Comparison of ENCODE assay signal across 7 mouse cellular contexts in the genomic region with DNA sequence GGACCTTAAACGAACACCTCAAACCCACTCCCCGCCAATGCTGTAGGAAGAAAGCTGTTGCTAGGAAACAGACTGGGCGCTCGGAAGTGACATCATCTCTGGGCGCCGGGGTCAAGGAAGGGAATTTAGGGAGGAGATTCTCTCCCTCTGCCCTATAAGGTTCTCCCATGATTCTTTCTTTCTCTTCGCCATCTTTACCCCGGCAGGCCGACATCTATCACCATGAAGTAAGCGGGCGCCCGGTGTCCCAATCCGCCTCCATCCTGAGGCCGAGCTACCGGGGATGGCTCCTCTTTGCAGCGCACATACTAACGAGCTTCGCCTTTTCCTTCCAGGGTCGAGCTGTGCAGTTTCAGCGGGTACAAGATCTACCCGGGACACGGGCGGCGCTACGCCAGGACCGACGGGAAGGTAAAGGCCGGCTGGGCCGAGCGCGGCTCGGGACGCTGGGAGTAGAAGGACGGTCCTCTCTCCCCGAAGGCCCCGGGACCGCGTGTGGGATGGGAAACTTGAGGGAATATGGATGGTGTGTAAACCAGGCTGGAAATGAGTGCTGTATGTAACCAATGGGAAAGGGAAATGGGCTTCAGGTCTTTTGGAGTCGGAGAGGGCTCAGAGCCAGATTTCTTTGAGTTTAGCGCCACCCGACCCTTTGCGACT. TPM values are rescaled to one million over a fixed set of nuclear protein-coding genes. Genes with fewer than 3 reads are reported as not detected.
DNase-seq lines count a peak whose midpoint lies in the region; ATAC-seq lines count a peak whose summit lies in the region.

TSS of gene Rpl24 (plus strand) at position 64 of the 660 bp plus-strand sequence.

- peak within 1 kb of the TSS; percentile 93 for H3K4me2 ChIP-seq in intestine, embryonic 16.5 days (ENCODE audit: low read depth, low read length)
- peak within 1 kb of the TSS; percentile 95 for H3K4me2 ChIP-seq in midbrain, embryonic 11.5 days

- no peaks in the 10 kb centered on the region for H3K9me3 ChIP-seq in intestine, embryonic 16.5 days (ENCODE audit: control insufficient read depth, low read length)
- no peaks in the 10 kb centered on the region for H3K9me3 ChIP-seq in midbrain, embryonic 11.5 days (ENCODE audit: control insufficient read depth, low read length)

- no peaks in the 10 kb centered on the region for H3K27me3 ChIP-seq in intestine, embryonic 16.5 days (replicated peaks; ENCODE audit: control insufficient read depth, insufficient read depth, low read length)
- H3K27me3 ChIP-seq in midbrain, embryonic 11.5 days (ENCODE audit: control insufficient read depth, insufficient read depth, low read length) = no peaks in the 10 kb centered on the region

- under 1% methylated on average over 42 of the region's 42 CpGs for WGBS in intestine, embryonic 16.5 days
- WGBS in midbrain, embryonic 11.5 days = under 1% methylated on average over 42 of the region's 42 CpGs

- H3K9ac ChIP-seq in intestine, embryonic 16.5 days (ENCODE audit: low read depth, low read length) = peak within 1 kb of the TSS; percentile 83
- peak within 1 kb of the TSS; percentile 97 for H3K9ac ChIP-seq in midbrain, embryonic 11.5 days (ENCODE audit: low read length)

- peak; percentile 95 for ATAC-seq in intestine, embryonic 16.5 days
- peak; percentile 94 for ATAC-seq in midbrain, embryonic 11.5 days (ENCODE audit: low FRiP score)

- H3K36me3 ChIP-seq in intestine, embryonic 16.5 days (ENCODE audit: control insufficient read depth, insufficient read depth, low read length) = peaks cover 6% of the 10 kb centered on the region
- peaks cover 12% of the 10 kb centered on the region for H3K36me3 ChIP-seq in midbrain, embryonic 11.5 days (ENCODE audit: control insufficient read depth, insufficient read depth, low read length)

- H3K4me3 ChIP-seq in intestine, embryonic 16.5 days (ENCODE audit: low read length) = peak within 1 kb of the TSS; percentile 70
- peak within 1 kb of the TSS; percentile 91 for H3K4me3 ChIP-seq in midbrain, embryonic 11.5 days (ENCODE audit: low read depth, low read length)

- intact Hi-C loops in left cerebral cortex, postnatal 36 days (cut with DNase I) = loop anchor here (2.0 to 5.0 kb wide), 2 partner anchors 14 to 34 kb away; partner anchors contain the start of gene Cep97

- peaks cover 4% of the 10 kb centered on the region for H3K4me1 ChIP-seq in intestine, embryonic 16.5 days (ENCODE audit: control insufficient read depth, insufficient read depth, low read length)
- H3K4me1 ChIP-seq in midbrain, embryonic 11.5 days (ENCODE audit: control insufficient read depth, insufficient read depth, low read length) = peaks cover 6% of the 10 kb centered on the region

- H3K27ac ChIP-seq in intestine, embryonic 16.5 days (ENCODE audit: low read length) = peak within 1 kb of the TSS; percentile 72
- H3K27ac ChIP-seq in midbrain, embryonic 11.5 days (ENCODE audit: low read depth, low read length) = peak within 1 kb of the TSS; percentile 68

- DNase-seq in adrenal gland, adult 2 months = peak; percentile 95
- peak; percentile 90 for DNase-seq in embryo, embryonic 11.5 days (ENCODE audit: low read depth, low spot score)
- peak; percentile 86 to 93 for DNase-seq in gastrocnemius, postnatal 4 days (ENCODE audit: low spot score in 2 of 2)
- DNase-seq in left cerebral cortex, postnatal 36 days (ENCODE audit: low spot score in 2 of 2) = peak; percentile 96 to 98
- DNase-seq in midbrain, embryonic 11.5 days (ENCODE audit: low spot score, missing footprints) = peak; percentile 99
- DNase-seq in skeletal muscle tissue, adult 2 months (ENCODE audit: low read depth, low spot score) = peak; percentile 92

RNA-seq across cellular contexts. Expression of gene Rpl24, which starts in this region (rescaled TPM):
- total RNA-seq in adrenal gland, adult 2 months (2021) = 100 to 1,000 TPM; 706 to 786 TPM
- 10.3 and 11.0 TPM in 2 replicates for polyA plus RNA-seq in adrenal gland, adult 2 months (2012; rRNA removed)
- 100 to 1,000 TPM; 945 to 977 TPM for total RNA-seq in gastrocnemius, postnatal 4 days (2021)
- 606 and 662 TPM in 2 replicates for polyA plus RNA-seq in intestine, embryonic 16.5 days (2015; fragmentation: Nextera tagmentation; extraction: Ambion mirVana)
- 100 to 1,000 TPM; 384 to 396 TPM for total RNA-seq in left cerebral cortex, postnatal 36 days (2021)
- 842 and 869 TPM in 2 replicates for polyA plus RNA-seq in midbrain, embryonic 11.5 days (2014; fragmentation: Nextera tagmentation; extraction: Ambion mirVana)

Comparison
In these comparisons a context has a peak if more than half of its experiments do, and no peak if none do; other contexts are left out.
1. Peak in every context shown above with its lines: DNase-seq, ATAC-seq, H3K4me3 ChIP-seq and H3K27ac ChIP-seq.
2. RNA of gene Rpl24 (polyA plus RNA-seq): 842 to 869 TPM in midbrain, embryonic 11.5 days and 606 to 662 TPM in intestine, embryonic 16.5 days; 10.3 to 11.0 TPM in adrenal gland, adult 2 months; every median in the first group is over 10 times any median in the second.